Mouse (Mus musculus): ENCODE measurements around the gene Dazap1. TPM values are rescaled to one million over a fixed set of nuclear protein-coding genes. Genes with fewer than 3 reads are reported as not detected.

The Dazap1 gene
- polyA plus RNA-seq, 1 experiment from 2014 or later: 44.7 TPM

DNA sequence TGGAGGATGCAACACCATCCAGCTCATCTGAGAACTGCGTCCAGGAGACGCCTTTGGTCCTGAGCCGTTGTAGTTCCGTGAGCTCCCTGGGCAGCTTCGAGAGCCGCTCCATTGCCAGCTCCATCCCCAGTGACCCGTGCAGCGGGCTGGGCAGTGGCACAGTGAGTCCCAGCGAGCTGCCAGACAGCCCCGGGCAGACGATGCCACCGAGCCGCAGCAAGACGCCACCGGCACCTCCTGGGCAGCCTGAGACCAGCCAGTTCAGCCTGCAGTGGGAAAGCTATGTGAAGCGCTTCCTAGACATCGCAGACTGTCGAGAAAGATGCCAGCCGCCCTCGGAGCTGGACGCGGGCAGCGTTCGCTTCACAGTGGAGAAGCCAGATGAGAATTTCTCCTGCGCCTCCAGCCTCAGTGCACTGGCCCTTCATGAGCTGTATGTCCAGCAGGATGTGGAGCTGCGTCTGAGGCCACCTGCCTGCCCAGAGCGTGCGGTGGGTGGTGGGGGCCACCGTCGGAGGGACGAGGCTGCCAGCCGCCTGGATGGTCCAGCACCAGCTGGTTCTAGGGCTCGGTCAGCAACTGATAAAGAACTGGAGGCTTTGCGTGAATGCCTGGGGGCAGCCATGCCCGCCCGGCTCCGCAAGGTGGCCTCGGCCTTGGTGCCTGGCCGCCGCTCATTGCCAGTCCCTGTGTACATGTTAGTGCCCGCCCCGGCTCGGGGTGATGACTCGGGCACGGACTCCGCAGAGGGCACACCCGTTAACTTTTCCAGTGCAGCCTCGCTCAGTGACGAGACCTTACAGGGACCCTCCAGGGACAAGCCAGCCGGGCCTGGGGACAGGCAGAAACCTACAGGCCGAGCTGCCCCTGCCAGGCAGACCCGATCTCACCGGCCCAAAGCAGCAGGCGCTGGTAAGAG, 51.6 kb downstream of the Dazap1 start:
- H3K27me3 ChIP-seq (ENCODE audit: control insufficient read depth, insufficient read depth, low read length): peaks cover 56% of the 10 kb centered on the region
- 60% methylated on average over 54 of the region's 54 CpGs for WGBS
- no peak overlapping the region for H3K4me2 ChIP-seq (ENCODE audit: low read depth, low read length)
- no peak overlapping the region for H3K4me3 ChIP-seq (ENCODE audit: low read depth, low read length)
- H3K4me1 ChIP-seq (ENCODE audit: control insufficient read depth, insufficient read depth, low read length): no peaks in the 10 kb centered on the region; the same call in 1 of the 2 replicates
- H3K27ac ChIP-seq (replicated peaks; ENCODE audit: low read depth, low read length): no peak overlapping the region
- no peaks in the 10 kb centered on the region for H3K9me3 ChIP-seq (replicated peaks; ENCODE audit: control insufficient read depth, low read length)
- DNase-seq (ENCODE audit: low spot score) (no peak), ATAC-seq (replicated peaks; ENCODE audit: insufficient number of reproducible peaks, low FRiP score, low TSS enrichment, low read depth) (no peak)
- H3K9ac ChIP-seq (replicated peaks; ENCODE audit: low read length): no peak overlapping the region
- H3K36me3 ChIP-seq (replicated peaks; ENCODE audit: control insufficient read depth, insufficient read depth, low read depth, low read length): no peaks in the 10 kb centered on the region; the same call in 1 of the 2 replicates

DNA sequence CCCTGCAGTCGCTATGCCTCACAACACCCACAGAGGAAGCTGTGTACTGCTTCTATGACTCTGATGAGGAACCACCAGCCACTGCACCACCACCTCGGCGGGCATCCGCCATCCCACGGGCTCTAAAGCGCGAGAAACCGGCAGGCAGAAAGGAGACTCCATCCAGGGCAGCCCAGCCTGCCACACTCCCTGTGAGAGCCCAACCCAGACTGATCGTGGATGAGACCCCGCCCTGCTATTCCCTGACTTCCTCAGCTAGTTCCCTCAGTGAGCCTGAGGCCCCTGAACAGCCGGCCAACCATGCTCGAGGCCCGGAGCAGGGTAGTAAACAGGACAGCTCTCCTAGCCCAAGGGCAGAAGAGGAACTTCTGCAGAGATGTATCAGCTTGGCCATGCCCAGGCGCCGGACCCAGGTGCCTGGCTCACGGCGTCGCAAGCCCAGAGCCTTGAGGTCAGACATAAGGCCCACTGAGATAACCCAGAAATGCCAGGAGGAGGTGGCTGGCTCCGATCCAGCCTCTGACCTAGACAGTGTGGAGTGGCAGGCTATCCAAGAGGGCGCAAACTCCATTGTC, 52.4 kb downstream of the Dazap1 start:
- no peak overlapping the region for H3K9ac ChIP-seq (replicated peaks; ENCODE audit: low read length)
- H3K36me3 ChIP-seq (replicated peaks; ENCODE audit: control insufficient read depth, insufficient read depth, low read depth, low read length): no peaks in the 10 kb centered on the region; the same call in 1 of the 2 replicates
- H3K4me2 ChIP-seq (ENCODE audit: low read depth, low read length): no peak overlapping the region
- H3K27me3 ChIP-seq (ENCODE audit: control insufficient read depth, insufficient read depth, low read length): peaks cover 56% of the 10 kb centered on the region
- DNase-seq (ENCODE audit: low spot score) (no peak), ATAC-seq (replicated peaks; ENCODE audit: insufficient number of reproducible peaks, low FRiP score, low TSS enrichment, low read depth) (no peak)
- H3K9me3 ChIP-seq (replicated peaks; ENCODE audit: control insufficient read depth, low read length): no peaks in the 10 kb centered on the region
- WGBS: 55% methylated on average over 20 of the region's 20 CpGs
- H3K27ac ChIP-seq (replicated peaks; ENCODE audit: low read depth, low read length): no peak overlapping the region
- no peaks in the 10 kb centered on the region; the same call in 1 of the 2 replicates for H3K4me1 ChIP-seq (ENCODE audit: control insufficient read depth, insufficient read depth, low read length)
- no peak overlapping the region for H3K4me3 ChIP-seq (ENCODE audit: low read depth, low read length)

DNA sequence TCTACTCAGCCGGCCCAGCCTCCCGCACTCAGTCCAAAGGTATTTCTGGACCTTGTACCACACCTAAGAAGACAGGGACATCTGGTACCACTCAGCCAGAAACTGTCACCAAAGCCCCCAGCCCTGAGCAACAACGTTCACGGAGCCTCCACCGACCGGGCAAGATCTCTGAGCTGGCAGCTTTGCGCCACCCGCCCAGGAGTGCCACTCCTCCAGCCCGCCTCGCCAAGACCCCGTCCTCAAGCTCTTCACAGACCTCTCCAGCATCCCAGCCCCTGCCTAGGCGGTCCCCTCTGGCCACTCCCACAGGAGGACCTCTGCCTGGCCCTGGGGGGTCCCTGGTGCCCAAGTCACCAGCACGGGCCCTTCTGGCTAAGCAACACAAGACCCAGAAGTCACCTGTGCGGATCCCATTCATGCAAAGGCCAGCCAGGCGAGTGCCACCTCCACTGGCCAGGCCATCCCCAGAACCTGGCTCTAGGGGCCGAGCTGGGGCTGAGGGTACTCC, 53.3 kb downstream of the Dazap1 start:
- Histone ChIP-seq H3K36me3 (replicated peaks; ENCODE audit: control insufficient read depth, insufficient read depth, low read depth, low read length) (no peaks in the 10 kb centered on the region; the same call in 1 of the 2 replicates), H3K27me3 (ENCODE audit: control insufficient read depth, insufficient read depth, low read length) (peaks cover 56% of the 10 kb centered on the region), H3K4me2 (ENCODE audit: low read depth, low read length) (no peak overlapping the region), H3K4me1 (ENCODE audit: control insufficient read depth, insufficient read depth, low read length) (no peaks in the 10 kb centered on the region; the same call in 1 of the 2 replicates), H3K9me3 (replicated peaks; ENCODE audit: control insufficient read depth, low read length) (no peaks in the 10 kb centered on the region), H3K4me3 (ENCODE audit: low read depth, low read length) (no peak overlapping the region), H3K27ac (replicated peaks; ENCODE audit: low read depth, low read length) (no peak overlapping the region), H3K9ac (replicated peaks; ENCODE audit: low read length) (0 out of 2 replicates have a peak overlapping the region, but pooled peaks have one; percentile 18)
- DNase-seq (ENCODE audit: low spot score) (no peak), ATAC-seq (replicated peaks; ENCODE audit: insufficient number of reproducible peaks, low FRiP score, low TSS enrichment, low read depth) (no peak)
- WGBS: 51% methylated on average over 16 of the region's 16 CpGs

DNA sequence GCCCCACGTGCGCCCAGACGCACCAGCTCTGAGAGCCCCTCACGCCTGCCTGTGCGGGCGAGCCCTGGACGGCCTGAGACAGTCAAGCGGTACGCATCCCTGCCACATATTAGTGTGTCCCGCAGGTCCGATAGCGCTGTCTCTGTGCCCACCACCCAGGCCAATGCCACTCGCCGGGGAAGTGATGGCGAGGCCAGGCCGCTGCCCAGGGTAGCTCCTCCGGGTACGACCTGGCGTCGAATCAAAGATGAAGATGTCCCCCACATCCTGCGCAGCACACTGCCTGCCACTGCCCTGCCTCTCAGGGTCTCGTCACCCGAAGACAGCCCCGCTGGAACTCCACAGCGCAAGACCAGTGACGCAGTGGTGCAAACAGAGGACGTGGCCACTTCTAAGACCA, 54.0 kb downstream of the Dazap1 start:
- no peak overlapping the region for H3K4me3 ChIP-seq (ENCODE audit: low read depth, low read length)
- H3K4me2 ChIP-seq (ENCODE audit: low read depth, low read length): no peak overlapping the region
- H3K9me3 ChIP-seq (replicated peaks; ENCODE audit: control insufficient read depth, low read length): no peaks in the 10 kb centered on the region
- H3K27ac ChIP-seq (replicated peaks; ENCODE audit: low read depth, low read length): no peak overlapping the region
- H3K36me3 ChIP-seq (replicated peaks; ENCODE audit: control insufficient read depth, insufficient read depth, low read depth, low read length): no peaks in the 10 kb centered on the region; the same call in 1 of the 2 replicates
- H3K27me3 ChIP-seq (ENCODE audit: control insufficient read depth, insufficient read depth, low read length): peaks cover 56% of the 10 kb centered on the region
- WGBS: 43% methylated on average over 27 of the region's 27 CpGs
- DNase-seq (ENCODE audit: low spot score) (no peak), ATAC-seq (replicated peaks; ENCODE audit: insufficient number of reproducible peaks, low FRiP score, low TSS enrichment, low read depth) (no peak)
- no peaks in the 10 kb centered on the region; the same call in 1 of the 2 replicates for H3K4me1 ChIP-seq (ENCODE audit: control insufficient read depth, insufficient read depth, low read length)
- H3K9ac ChIP-seq (replicated peaks; ENCODE audit: low read length): no peak overlapping the region

DNA sequence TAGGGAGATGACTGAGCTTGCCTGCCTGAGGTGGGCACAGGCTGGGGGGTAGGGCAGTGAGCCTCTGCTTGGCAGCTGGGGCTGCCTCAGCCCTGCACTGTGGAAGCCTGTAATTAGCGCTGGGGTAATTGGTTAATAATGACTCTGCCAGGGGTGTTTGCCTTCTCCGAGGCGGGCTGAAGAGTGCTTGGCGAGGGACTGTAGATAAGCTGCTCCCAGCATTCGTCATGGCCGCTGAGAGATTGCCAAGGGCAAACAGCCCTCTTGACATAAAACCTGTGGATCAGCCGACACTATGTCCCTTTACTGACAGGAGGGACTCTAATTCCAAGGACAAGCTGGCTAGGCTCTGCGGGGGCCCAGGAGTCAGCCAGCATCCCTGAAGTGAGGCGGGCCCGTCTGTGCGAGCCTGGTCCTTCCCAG, 55.1 kb downstream of the Dazap1 start:
- 32% methylated on average over 11 of the region's 11 CpGs for WGBS
- peaks cover 51% of the 10 kb centered on the region for H3K27me3 ChIP-seq (ENCODE audit: control insufficient read depth, insufficient read depth, low read length)
- no peak overlapping the region for H3K4me3 ChIP-seq (ENCODE audit: low read depth, low read length)
- H3K4me1 ChIP-seq (ENCODE audit: control insufficient read depth, insufficient read depth, low read length): no peaks in the 10 kb centered on the region; the same call in 1 of the 2 replicates
- no peak overlapping the region for H3K9ac ChIP-seq (replicated peaks; ENCODE audit: low read length)
- ATAC-seq (replicated peaks; ENCODE audit: insufficient number of reproducible peaks, low FRiP score, low TSS enrichment, low read depth) (no peak), DNase-seq (ENCODE audit: low spot score) (no peak)
- H3K27ac ChIP-seq (replicated peaks; ENCODE audit: low read depth, low read length): no peak overlapping the region
- no peak overlapping the region for H3K4me2 ChIP-seq (ENCODE audit: low read depth, low read length)
- no peaks in the 10 kb centered on the region for H3K9me3 ChIP-seq (replicated peaks; ENCODE audit: control insufficient read depth, low read length)
- H3K36me3 ChIP-seq (replicated peaks; ENCODE audit: control insufficient read depth, insufficient read depth, low read depth, low read length): no peaks in the 10 kb centered on the region

DNA sequence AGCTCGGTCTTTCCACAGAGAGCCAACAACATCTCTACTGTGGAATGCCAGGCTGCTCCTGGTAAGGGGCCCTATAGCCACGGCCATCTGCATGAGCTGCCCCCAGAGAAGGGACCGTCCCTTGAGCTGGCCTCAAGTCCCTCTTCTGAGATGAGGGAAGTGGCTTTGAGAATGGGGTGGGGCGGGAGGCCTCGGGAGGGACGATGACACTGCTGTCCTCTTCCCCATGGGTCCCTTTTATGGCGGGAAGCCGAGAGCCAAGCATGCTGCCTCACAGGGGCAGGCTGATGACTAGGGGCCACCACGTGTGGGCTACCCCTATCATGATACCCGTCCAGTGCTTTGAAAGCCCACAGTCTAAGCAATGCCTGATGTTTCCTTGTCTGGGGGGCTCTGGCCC, 55.7 kb downstream of the Dazap1 start:
- no peaks in the 10 kb centered on the region for H3K9me3 ChIP-seq (replicated peaks; ENCODE audit: control insufficient read depth, low read length)
- H3K36me3 ChIP-seq (replicated peaks; ENCODE audit: control insufficient read depth, insufficient read depth, low read depth, low read length): no peaks in the 10 kb centered on the region
- DNase-seq (ENCODE audit: low spot score) (no peak), ATAC-seq (replicated peaks; ENCODE audit: insufficient number of reproducible peaks, low FRiP score, low TSS enrichment, low read depth) (no peak)
- no peak overlapping the region for H3K4me2 ChIP-seq (ENCODE audit: low read depth, low read length)
- H3K27me3 ChIP-seq (ENCODE audit: control insufficient read depth, insufficient read depth, low read length): peaks cover 45% of the 10 kb centered on the region
- 63% methylated on average over 10 of the region's 10 CpGs for WGBS
- no peak overlapping the region for H3K4me3 ChIP-seq (ENCODE audit: low read depth, low read length)
- H3K4me1 ChIP-seq (ENCODE audit: control insufficient read depth, insufficient read depth, low read length): no peaks in the 10 kb centered on the region; the same call in 1 of the 2 replicates
- 0 out of 2 replicates have a peak overlapping the region, but pooled peaks have one; percentile 2 for H3K9ac ChIP-seq (replicated peaks; ENCODE audit: low read length)
- no peak overlapping the region for H3K27ac ChIP-seq (replicated peaks; ENCODE audit: low read depth, low read length)

DNA sequence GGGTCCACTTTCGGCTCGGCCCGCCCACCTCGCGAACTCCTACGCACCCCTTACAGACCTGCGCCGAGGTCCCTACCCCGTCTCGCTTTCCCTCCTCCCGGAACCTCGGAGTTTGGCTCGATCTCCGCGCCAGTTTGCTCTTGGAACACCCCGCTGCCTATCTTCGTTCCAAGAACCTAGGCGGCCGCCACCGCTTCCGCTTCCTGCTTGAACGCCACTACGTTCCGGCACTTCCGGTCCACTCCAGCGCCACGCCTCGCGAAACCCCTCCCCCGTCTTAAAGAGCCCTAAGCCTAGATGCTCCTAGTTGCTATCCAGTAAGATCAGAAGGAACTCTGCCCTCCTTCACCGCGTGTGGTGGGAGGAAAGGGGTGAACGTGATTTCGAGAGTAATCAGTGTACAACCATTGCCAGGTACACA, 59.1 kb downstream of the Dazap1 start, which contains the start of gene 2310011J03Rik:
Gene 2310011J03Rik (minus strand): TSS at position 198 of the 421 bp plus-strand sequence.
- ATAC-seq (replicated peaks; ENCODE audit: insufficient number of reproducible peaks, low FRiP score, low TSS enrichment, low read depth) (peak; percentile 25; the same call in 1 of the 2 replicates), DNase-seq (ENCODE audit: low spot score) (peak; percentile 96)
- H3K36me3 ChIP-seq (replicated peaks; ENCODE audit: control insufficient read depth, insufficient read depth, low read depth, low read length): no peaks in the 10 kb centered on the region
- H3K4me1 ChIP-seq (ENCODE audit: control insufficient read depth, insufficient read depth, low read length): 0 out of 2 replicates have a peak, but pooled peaks cover 6% of the 10 kb centered on the region
- H3K27me3 ChIP-seq (ENCODE audit: control insufficient read depth, insufficient read depth, low read length): peaks cover 14% of the 10 kb centered on the region
- H3K9ac ChIP-seq (replicated peaks; ENCODE audit: low read length): peak within 1 kb of the TSS; percentile 74
- no peak within 1 kb of the TSS for H3K27ac ChIP-seq (replicated peaks; ENCODE audit: low read depth, low read length)
- under 1% methylated on average over 34 of the region's 34 CpGs for WGBS
- H3K4me3 ChIP-seq (ENCODE audit: low read depth, low read length): peak within 1 kb of the TSS; percentile 89
- no peaks in the 10 kb centered on the region for H3K9me3 ChIP-seq (replicated peaks; ENCODE audit: control insufficient read depth, low read length)
- peak within 1 kb of the TSS; percentile 77 for H3K4me2 ChIP-seq (ENCODE audit: low read depth, low read length)

Data from embryonic facial prominence, embryonic 11.5 days (tissue).